Mouse (Mus musculus) forebrain, embryonic 12.5 days (tissue): ENCODE measurements around the gene Arrdc5. TPM values are rescaled to one million over a fixed set of nuclear protein-coding genes. Genes with fewer than 3 reads are reported as not detected.

Experiments used
- ATAC-seq: fragments of 200-750 bp; cut with Nextera tagmentation; 2 replicates; pipeline ENCODE4 v1.8.0; 2017; ENCODE audit warnings: moderate TSS enrichment; ENCODE audit not compliant: low FRiP score
- H3K27ac ChIP-seq: fragments of 300-500 bp; sonication (generic); 2 replicates; pipeline ENCODE4 v1.5.1; 2016; ENCODE audit warnings: mild to moderate bottlenecking
- H3K27me3 ChIP-seq: fragments of 300-500 bp; sonication (generic); 2 replicates; pipeline ENCODE4 v1.6.1; 2016; ENCODE audit warnings: mild to moderate bottlenecking
- H3K36me3 ChIP-seq: fragments of 300-500 bp; sonication (generic); replicated peaks from 2 replicates; pipeline ENCODE4 v1.6.1; 2016; ENCODE audit warnings: mild to moderate bottlenecking
- H3K4me1 ChIP-seq: fragments of 300-500 bp; sonication (generic); 2 replicates; pipeline ENCODE4 v1.6.1; 2016
- H3K4me2 ChIP-seq: fragments of 300-500 bp; sonication (generic); 2 replicates; pipeline ENCODE4 v1.6.1; 2016; ENCODE audit warnings: mild to moderate bottlenecking, moderate library complexity
- H3K4me3 ChIP-seq: fragments of 300-500 bp; sonication (generic); replicated peaks from 2 replicates; pipeline ENCODE4 v1.5.1; 2016; ENCODE audit warnings: mild to moderate bottlenecking
- H3K9ac ChIP-seq: fragments of 300-500 bp; sonication (generic); 2 replicates; pipeline ENCODE4 v1.6.1; 2016; ENCODE audit warnings: mild to moderate bottlenecking
- H3K9me3 ChIP-seq: fragments of 300-500 bp; sonication (generic); 2 replicates; pipeline ENCODE4 v1.6.1; 2016
- WGBS: fragments of 180-500 bp; shearing (Covaris S2); methylation state at CpG from one replicate; pipeline ENCODE4 v1.1.7; 2016; 5-methylcytosine and 5-hydroxymethylcytosine counted together
- polyA plus RNA-seq: library from polyadenylated mRNA; unstranded; fragments of >200 nt; fragmentation: Nextera tagmentation; extraction: Ambion mirVana; gene quantifications from 2 replicates; pipeline ENCODE4 v1.2.1, GENCODE M21; 2016

The Arrdc5 gene
- polyA plus RNA-seq, 1 experiment from 2014 or later, result not detected

- ATAC-seq, result peak; percentile 37
- peaks cover 43% of the 10 kb centered on the region for H3K4me1 ChIP-seq
- WGBS, result 23% methylated on average over 13 of the region's 13 CpGs
- H3K4me3 ChIP-seq, result peak overlapping the region; percentile 85; the same call in 1 of the 2 replicates
- peak overlapping the region; percentile 91 for H3K27ac ChIP-seq
- H3K9me3 ChIP-seq, result no peaks in the 10 kb centered on the region
- peak overlapping the region; percentile 96 for H3K4me2 ChIP-seq
- no peaks in the 10 kb centered on the region for H3K27me3 ChIP-seq
- H3K36me3 ChIP-seq, result peaks cover 24% of the 10 kb centered on the region
- H3K9ac ChIP-seq, result 0 out of 2 replicates have a peak overlapping the region, but pooled peaks have one; percentile 85
Observed at GRCm38 (mm10) chr17:56302363-56302996, 2.4 kb upstream of the Arrdc5 start.

- Histone ChIP-seq H3K27ac (no peak overlapping the region), H3K4me3 (no peak overlapping the region), H3K9ac (no peak overlapping the region), H3K4me2 (no peak overlapping the region), H3K9me3 (no peaks in the 10 kb centered on the region), H3K36me3 (no peaks in the 10 kb centered on the region), H3K4me1 (peaks cover 9% of the 10 kb centered on the region), H3K27me3 (no peaks in the 10 kb centered on the region; the same call in 1 of the 2 replicates)
- no peak for ATAC-seq
- WGBS, result 92% methylated on average over 1 of the region's 1 CpGs
Observed at GRCm38 (mm10) chr17:56298238-56298637, 1.8 kb downstream of the Arrdc5 start.

GRCm38 (mm10) chr17:56296201-56296600 is 3.9 kb downstream of the Arrdc5 start:
- WGBS, result 84% methylated on average over 1 of the region's 1 CpGs
- H3K4me3 ChIP-seq, result no peak overlapping the region
- H3K36me3 ChIP-seq, result no peaks in the 10 kb centered on the region
- H3K4me1 ChIP-seq, result peaks cover 6% of the 10 kb centered on the region
- H3K27me3 ChIP-seq, result no peaks in the 10 kb centered on the region; the same call in 1 of the 2 replicates
- no peak for ATAC-seq
- H3K9me3 ChIP-seq, result no peaks in the 10 kb centered on the region
- no peak overlapping the region for H3K9ac ChIP-seq
- no peak overlapping the region for H3K4me2 ChIP-seq
- no peak overlapping the region for H3K27ac ChIP-seq

GRCm38 (mm10) chr17:56294241-56294640 is 5.8 kb downstream of the Arrdc5 start:
- no peaks in the 10 kb centered on the region for H3K36me3 ChIP-seq
- 89% methylated on average over 19 of the region's 19 CpGs for WGBS
- no peaks in the 10 kb centered on the region; the same call in 1 of the 2 replicates for H3K27me3 ChIP-seq
- no peak overlapping the region for H3K9ac ChIP-seq
- H3K27ac ChIP-seq, result no peak overlapping the region
- no peak overlapping the region for H3K4me2 ChIP-seq
- ATAC-seq, result no peak
- no peaks in the 10 kb centered on the region for H3K9me3 ChIP-seq
- no peak overlapping the region for H3K4me3 ChIP-seq
- H3K4me1 ChIP-seq, result peaks cover 25% of the 10 kb centered on the region

GRCm38 (mm10) chr17:56293291-56293690 is 6.8 kb downstream of the Arrdc5 start:
- no peaks in the 10 kb centered on the region; the same call in 1 of the 2 replicates for H3K27me3 ChIP-seq
- no peak overlapping the region for H3K4me2 ChIP-seq
- no peaks in the 10 kb centered on the region for H3K9me3 ChIP-seq
- H3K36me3 ChIP-seq, result no peaks in the 10 kb centered on the region
- peaks cover 31% of the 10 kb centered on the region for H3K4me1 ChIP-seq
- no peak overlapping the region for H3K4me3 ChIP-seq
- H3K9ac ChIP-seq, result no peak overlapping the region
- ATAC-seq, result no peak
- 94% methylated on average over 1 of the region's 1 CpGs for WGBS
- H3K27ac ChIP-seq, result no peak overlapping the region

GRCm38 (mm10) chr17:56292531-56293222 is 7.4 kb downstream of the Arrdc5 start, which contains the start of gene Plin3:
Gene Plin3, minus strand, starts transcription at chr17:56292873.
- Histone ChIP-seq H3K4me3 (no peak within 1 kb of the TSS), H3K9me3 (no peaks in the 10 kb centered on the region), H3K9ac (no peak within 1 kb of the TSS), H3K4me2 (no peak within 1 kb of the TSS), H3K27ac (peak within 1 kb of the TSS; percentile 85; the same call in 1 of the 2 replicates), H3K4me1 (peaks cover 37% of the 10 kb centered on the region), H3K27me3 (no peaks in the 10 kb centered on the region; the same call in 1 of the 2 replicates), H3K36me3 (no peaks in the 10 kb centered on the region)
- WGBS, result 87% methylated on average over 4 of the region's 4 CpGs
- ATAC-seq, result no peak

- H3K36me3 ChIP-seq, result no peaks in the 10 kb centered on the region
- peak overlapping the region; percentile 85; the same call in 1 of the 2 replicates for H3K27ac ChIP-seq
- peak overlapping the region; percentile 60; the same call in 1 of the 2 replicates for H3K4me2 ChIP-seq
- WGBS, result 53% methylated on average over 7 of the region's 7 CpGs
- no peak overlapping the region for H3K9ac ChIP-seq
- no peaks in the 10 kb centered on the region; the same call in 1 of the 2 replicates for H3K27me3 ChIP-seq
- H3K9me3 ChIP-seq, result no peaks in the 10 kb centered on the region
- no peak overlapping the region for H3K4me3 ChIP-seq
- ATAC-seq, result no peak
- H3K4me1 ChIP-seq, result peaks cover 39% of the 10 kb centered on the region
Observed at GRCm38 (mm10) chr17:56291826-56292475, 8.1 kb downstream of the Arrdc5 start.

GRCm38 (mm10) chr17:56291171-56291511 is 8.9 kb downstream of the Arrdc5 start:
- Histone ChIP-seq H3K4me1 (peaks cover 39% of the 10 kb centered on the region), H3K9ac (peak overlapping the region; percentile 29)
- WGBS, result under 1% methylated on average over 15 of the region's 16 CpGs

GRCm38 (mm10) chr17:56290388-56291170 is 9.5 kb downstream of the Arrdc5 start:
- H3K9ac ChIP-seq, result peak overlapping the region; percentile 57

More at GRCm38 (mm10) chr17:56291171-56291511, 8.9 kb downstream of the Arrdc5 start:
- Histone ChIP-seq H3K4me2 (peak overlapping the region; percentile 60), H3K36me3 (0 out of 2 replicates have a peak, but pooled peaks cover 3% of the 10 kb centered on the region), H3K27ac (peak overlapping the region; percentile 85), H3K4me3 (peak overlapping the region; percentile 21), H3K9me3 (no peaks in the 10 kb centered on the region), H3K27me3 (no peaks in the 10 kb centered on the region)
- ATAC-seq, result peak; percentile 80

GRCm38 (mm10) chr17:56289371-56290331 is 10.4 kb downstream of the Arrdc5 start:
- peak overlapping the region; percentile 60 for H3K4me2 ChIP-seq
- H3K36me3 ChIP-seq, result peaks cover 11% of the 10 kb centered on the region
- H3K27me3 ChIP-seq, result no peaks in the 10 kb centered on the region
- peaks cover 39% of the 10 kb centered on the region for H3K4me1 ChIP-seq
- no peaks in the 10 kb centered on the region for H3K9me3 ChIP-seq
- peak; percentile 6; the same call in 1 of the 2 replicates for ATAC-seq
- 3% methylated on average over 23 of the region's 23 CpGs for WGBS
- peak overlapping the region; percentile 57 for H3K9ac ChIP-seq
- peak overlapping the region; percentile 85 for H3K27ac ChIP-seq
- peak overlapping the region; percentile 40 for H3K4me3 ChIP-seq

More at GRCm38 (mm10) chr17:56290388-56291170, 9.5 kb downstream of the Arrdc5 start:
- peak; percentile 78 for ATAC-seq
- Histone ChIP-seq H3K4me2 (peak overlapping the region; percentile 60), H3K4me3 (peak overlapping the region; percentile 40), H3K9me3 (no peaks in the 10 kb centered on the region), H3K36me3 (peaks cover 9% of the 10 kb centered on the region), H3K27ac (peak overlapping the region; percentile 85), H3K27me3 (no peaks in the 10 kb centered on the region), H3K4me1 (peaks cover 39% of the 10 kb centered on the region)
- 2% methylated on average over 17 of the region's 17 CpGs for WGBS

- Histone ChIP-seq H3K4me2 (peak overlapping the region; percentile 60), H3K9me3 (no peaks in the 10 kb centered on the region), H3K27me3 (no peaks in the 10 kb centered on the region), H3K9ac (peak overlapping the region; percentile 57; the same call in 1 of the 2 replicates), H3K4me1 (peaks cover 39% of the 10 kb centered on the region), H3K4me3 (peak overlapping the region; percentile 40), H3K36me3 (peaks cover 11% of the 10 kb centered on the region), H3K27ac (peak overlapping the region; percentile 85)
- 42% methylated on average over 3 of the region's 3 CpGs for WGBS
- ATAC-seq, result no peak
Observed at GRCm38 (mm10) chr17:56288866-56289265, 11.2 kb downstream of the Arrdc5 start.
